Mouse (Mus musculus) right cerebral cortex, postnatal 10 days (tissue): ENCODE results near the gene Sorbs2.
A peak's percentile ranks its signal among the peaks of the same experiment; 100 is the strongest.

ENCODE experiments used
- DNase-seq, 2 experiments: peaks; one replicate each; pipeline ENCODE4 v3.0.0; 2021; ENCODE audit warnings: low spot score in 2 of 2

Sorbs2 gene

DNA sequence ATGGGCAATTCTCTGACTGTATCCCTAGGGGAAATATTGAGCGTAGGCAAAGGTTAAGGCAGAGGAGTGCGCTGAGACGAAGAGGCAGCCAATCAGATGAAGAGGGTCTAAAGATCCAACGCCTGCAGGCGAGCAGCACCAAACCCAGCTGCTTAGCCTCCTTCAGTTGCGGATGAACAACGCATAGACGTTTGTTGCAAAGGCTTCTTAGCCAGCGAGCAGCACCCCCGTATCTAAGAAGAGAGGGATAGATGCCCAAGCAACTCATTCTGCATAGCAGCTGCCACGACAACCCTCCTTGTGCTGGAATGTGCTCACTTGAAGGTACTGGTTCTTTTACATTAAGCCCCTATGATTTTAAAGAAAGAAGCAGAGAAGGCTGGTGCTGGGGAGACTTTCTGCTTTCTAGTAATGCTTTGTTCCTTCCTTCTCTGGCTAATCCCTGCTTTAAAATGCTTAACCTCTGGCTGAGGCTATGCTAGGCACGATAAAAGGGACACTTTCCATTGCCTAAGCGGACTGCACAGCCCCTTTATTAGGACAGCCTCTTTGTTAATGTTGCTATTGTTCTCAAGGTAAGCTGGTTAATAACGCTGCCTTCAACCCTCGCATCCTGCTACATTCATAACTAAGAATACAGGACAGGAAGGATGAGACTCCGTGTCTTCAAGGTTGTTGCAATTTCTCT, at the start of gene Sorbs2:
TSS of gene Sorbs2 (plus strand) at position 155 of the 688 bp plus-strand sequence.
- DNase-seq = peak; percentile 51 to 71

GRCm38 (mm10) chr8:45457874-45458273, 49.7 kb upstream of the Sorbs2 start:
- no peak for DNase-seq

- DNase-seq = no peak
Observed at GRCm38 (mm10) chr8:45469006-45469405, 38.6 kb upstream of the Sorbs2 start.

DNA sequence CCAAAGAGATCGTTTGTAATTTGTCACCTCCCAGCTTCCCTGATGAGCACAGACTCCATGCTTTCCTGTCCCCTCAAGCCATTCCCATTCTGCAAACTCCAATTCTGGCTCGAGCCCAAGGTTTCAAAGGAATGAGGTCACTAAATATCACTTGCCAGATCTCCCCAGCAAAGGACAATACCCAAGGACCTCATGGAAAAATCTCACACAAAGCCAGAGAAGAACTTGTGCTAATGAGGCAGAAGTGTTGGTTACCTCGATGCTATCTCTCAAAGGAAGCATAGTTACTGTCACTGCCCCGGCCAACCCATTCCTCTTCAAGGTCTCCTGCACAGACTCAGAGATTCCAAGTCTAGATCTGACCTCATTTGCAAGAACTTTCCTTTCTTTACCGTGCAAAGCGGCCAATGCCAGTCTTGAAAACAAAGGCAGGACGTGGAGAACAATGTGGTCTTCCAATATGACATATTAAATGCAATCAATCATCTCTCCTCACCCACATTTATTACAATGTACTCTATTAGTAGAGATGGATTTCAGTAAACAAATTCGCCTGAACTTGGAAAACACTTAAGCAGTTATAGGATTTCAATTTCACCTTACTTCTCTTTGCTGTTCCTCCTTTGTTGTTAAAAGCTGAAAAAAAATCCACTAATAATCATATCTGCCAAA, 37.9 kb upstream of the Sorbs2 start:
- DNase-seq = no peak

DNA sequence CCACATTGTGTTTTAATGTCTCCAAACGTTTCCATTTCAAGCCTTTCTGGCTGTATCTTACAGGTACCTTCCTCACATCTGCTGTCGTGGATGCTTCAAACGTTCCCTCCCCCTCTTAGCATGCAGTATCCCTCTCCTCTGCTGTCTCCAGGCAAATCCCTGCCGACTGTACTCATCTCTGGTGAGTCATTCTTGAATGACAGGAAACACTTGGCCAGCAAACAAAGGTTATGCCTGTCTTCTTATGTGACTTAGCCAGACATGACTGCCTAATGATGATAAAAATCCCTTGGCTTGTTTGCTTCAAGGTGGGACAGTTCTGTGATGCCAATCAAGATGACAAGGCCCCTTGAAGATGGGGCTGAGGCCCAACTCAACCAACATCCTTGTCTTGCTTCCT, 26.7 kb upstream of the Sorbs2 start:
- DNase-seq = no peak

DNA sequence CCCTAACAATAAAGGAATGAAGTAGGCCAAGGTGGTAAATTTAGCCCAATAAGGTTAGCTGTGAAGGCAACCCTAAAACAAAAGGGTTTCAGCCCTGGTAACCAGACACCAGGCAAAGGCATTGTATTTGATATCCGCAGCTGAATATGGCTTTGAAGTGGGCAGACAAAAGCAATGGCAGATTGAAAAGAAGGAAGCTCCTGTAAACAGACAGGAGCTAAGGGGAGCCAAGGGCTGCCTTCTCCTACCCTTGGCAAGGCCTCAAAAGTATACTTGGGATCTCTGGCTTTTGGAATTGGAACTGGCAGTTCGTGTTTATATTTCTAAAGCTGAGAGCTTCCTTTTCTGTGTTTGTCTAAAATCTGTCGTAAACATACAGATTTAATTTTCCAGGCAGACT, 21.3 kb upstream of the Sorbs2 start:
- DNase-seq = no peak

GRCm38 (mm10) chr8:45503971-45504370, 3.6 kb upstream of the Sorbs2 start:
- DNase-seq = no peak

DNA sequence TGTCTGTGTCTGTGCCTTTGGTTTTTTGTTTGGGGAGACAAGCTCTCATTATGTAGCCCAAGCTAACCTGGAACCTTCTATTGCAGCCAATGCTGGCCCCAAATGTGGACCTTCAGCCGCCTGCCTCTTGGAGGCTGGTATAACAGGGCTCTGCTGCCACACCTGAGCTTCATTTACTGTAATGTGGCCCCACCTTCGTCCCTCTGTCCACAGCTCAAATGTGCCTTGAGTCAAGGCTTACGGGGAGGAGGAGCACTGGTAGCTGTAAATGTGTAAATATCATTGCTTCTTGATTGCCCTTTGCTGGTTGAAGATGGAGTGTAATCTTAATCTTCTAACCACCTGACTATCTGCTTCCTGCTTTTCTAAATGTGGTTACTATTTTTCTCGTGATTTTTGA, 1.2 kb upstream of the Sorbs2 start:
- no peak for DNase-seq

DNA sequence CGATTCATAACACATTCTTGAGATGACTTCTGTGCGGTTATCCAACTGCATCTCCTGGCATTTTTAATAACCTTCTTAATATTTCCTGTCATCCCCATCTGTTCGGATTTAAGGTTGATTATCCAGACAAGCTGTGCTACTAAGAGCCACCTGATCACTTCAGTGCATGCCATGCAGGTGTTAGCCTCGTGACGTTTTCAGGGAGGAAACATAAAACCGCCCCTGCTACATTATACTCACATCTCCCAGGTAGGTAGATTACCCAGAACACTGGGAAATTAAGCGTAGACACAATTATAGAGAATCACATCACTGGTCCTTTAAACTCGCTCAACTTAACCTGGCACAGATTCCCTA, 333 bp upstream of the Sorbs2 start:
- DNase-seq = no peak

DNA sequence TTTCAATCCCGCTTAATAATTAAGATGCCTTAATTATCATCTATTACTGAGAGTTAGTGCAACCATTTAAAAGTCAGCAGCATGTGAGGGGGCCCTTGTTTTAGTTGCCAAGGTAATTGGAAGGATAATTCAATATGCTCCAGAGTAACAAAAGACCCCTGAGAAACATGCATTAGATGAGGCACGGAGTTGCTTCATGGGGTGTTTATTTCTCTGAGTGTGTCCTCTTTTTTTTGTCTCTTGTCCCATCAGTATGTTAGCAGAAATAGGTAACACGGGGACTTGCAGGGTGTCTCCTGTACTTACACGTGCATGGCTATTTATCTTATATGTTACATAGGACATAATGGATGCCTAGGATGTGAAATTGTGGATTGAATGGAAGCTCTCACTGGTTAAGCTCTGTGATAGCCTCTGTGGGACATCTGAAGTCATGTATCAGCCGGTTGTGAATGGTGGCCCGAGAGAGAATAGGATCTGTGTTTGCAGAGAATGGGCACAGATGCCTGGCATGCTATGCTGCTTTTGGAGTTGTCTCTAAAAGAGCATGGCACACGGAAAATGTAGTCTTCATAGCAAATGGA, 1.0 kb downstream of the Sorbs2 start:
- DNase-seq = peak in 1 of 2 experiments; percentile 31

DNA sequence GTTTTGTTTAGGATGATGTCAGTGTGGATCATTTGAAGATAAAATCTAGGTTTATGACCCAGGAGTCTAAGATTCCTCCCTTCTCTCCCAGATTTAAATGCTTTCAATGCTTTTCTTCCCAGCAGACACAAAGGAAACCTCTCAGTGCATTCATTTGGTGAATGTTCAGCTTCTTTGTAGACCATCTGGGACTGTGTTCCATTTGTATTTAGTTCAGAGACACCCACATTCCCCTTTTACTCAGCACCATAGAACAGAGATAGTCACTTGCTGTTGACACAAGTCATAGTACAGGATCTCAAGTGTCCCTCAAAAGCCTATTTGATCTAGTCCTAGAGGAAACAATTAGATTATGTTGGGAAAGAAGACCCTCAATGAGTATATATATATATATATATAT, 4.8 kb downstream of the Sorbs2 start:
- no peak for DNase-seq

- no peak for DNase-seq
Observed at GRCm38 (mm10) chr8:45521595-45521994, 14.0 kb downstream of the Sorbs2 start.

GRCm38 (mm10) chr8:45527708-45528107, 20.1 kb downstream of the Sorbs2 start:
- DNase-seq = no peak

- DNase-seq = no peak
Observed at GRCm38 (mm10) chr8:45528890-45529289, 21.3 kb downstream of the Sorbs2 start.

DNA sequence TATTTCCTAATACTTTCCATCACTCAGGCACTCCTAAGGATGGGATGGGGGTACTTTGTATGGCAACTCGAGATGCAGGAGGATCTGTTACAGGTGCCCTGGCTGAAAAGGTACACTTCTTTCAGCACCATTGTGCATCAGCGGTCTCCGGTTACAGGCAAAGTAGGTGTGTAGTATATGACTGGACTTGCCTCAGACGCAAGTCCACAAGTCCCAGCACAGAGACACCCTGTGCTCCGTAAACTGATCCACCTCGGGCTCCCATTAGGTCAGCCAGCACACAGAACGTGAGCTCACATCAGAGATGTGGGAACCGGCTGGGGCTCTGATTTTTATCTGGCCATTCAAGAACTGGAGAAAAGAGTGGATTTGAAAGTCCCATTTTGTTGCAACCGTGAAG, 29.0 kb downstream of the Sorbs2 start:
- no peak for DNase-seq

- no peak for DNase-seq
Observed at GRCm38 (mm10) chr8:45540513-45540912, 32.9 kb downstream of the Sorbs2 start.

DNA sequence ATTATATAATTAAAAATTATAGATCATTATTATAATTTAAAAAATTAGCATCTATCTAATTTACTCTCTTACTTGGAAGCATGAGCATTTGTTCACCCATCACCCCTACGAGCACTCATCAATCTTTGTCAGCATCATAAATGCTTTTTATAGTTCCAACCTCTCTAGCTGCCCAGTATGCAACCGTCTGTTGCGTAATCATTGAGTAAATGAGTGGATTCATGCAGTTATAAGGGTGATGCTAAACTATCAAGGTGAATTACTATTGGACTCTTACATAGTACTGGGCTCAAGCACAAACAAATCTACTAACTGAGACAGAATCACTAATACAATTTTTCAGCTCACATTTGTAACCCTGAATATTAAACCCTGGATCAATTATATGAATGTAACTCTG, 44.6 kb downstream of the Sorbs2 start:
- no peak for DNase-seq

GRCm38 (mm10) chr8:45554627-45555026, 47.0 kb downstream of the Sorbs2 start:
- DNase-seq = no peak

DNA sequence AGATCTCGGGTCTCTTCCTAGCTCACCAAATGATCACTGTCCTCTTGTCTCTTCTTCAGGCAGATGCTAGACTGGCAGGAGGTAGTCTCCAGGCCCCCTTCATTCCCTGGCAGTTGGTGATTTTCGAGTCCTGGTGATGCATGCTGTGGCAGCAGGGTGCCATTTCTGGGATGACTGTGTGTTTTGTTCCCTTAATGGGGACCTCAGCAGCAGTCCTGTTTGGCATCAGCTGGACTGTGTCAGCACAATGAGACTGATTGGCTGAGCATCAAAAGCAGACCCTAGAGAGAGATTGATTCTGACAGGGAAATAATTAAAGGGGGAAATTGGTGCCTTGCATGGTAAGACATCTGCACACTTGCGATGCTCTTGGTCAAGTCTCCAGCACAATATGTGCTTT, 50.3 kb downstream of the Sorbs2 start:
- peak; percentile 48 to 71 for DNase-seq

GRCm38 (mm10) chr8:45558426-45558825, 50.8 kb downstream of the Sorbs2 start:
- peak in 1 of 2 experiments; percentile 66 for DNase-seq

DNA sequence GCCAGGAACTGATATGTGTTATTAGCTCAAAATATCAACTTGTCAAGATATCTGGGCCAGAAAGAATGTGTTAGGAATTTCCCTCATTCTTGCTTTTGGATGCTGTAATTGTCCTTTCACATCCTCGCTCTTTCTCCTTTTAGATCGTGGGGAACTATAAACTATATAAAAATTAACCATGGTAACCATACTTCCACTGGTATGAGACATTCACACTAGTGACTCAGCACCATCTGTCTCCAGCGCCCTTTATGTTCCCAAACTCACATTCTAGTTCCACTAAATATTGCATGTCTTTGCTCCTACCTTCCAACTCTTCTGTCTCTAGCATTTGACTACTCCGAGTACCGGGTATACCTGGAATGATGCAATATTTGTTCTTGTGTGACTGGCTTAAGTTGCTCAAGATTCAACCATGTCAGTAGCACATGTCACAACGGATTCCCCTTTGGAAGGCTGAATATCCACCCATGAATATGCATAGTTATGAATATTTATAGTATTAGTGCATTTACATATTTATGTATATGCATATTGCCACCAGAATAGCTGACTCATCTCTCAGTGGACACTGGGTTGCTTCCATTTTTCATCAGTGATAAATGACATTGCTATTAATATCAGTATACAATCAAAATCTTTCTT, 51.7 kb downstream of the Sorbs2 start:
- peak; percentile 44 to 83 for DNase-seq

DNA sequence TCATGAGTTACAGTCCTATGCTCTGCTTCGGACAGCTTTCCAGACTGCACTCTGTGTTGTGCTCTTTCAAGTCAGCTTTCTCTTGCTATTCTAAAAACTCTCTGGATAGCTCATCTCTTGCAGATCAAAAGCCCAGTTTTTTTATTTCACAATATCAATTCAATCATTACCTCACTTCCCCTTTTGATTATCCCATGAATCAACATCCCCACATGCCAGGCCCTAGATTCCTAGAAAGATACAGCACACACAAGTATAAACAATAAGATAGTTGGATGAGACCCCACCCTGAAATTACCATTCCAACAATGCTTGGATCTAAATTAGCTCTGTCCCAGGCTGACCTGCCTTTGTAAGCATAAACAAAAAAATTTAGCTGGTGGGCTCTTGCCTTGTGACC, 57.6 kb downstream of the Sorbs2 start:
- no peak for DNase-seq

- no peak for DNase-seq
Observed at GRCm38 (mm10) chr8:45570117-45570516, 62.5 kb downstream of the Sorbs2 start.
